Mouse (Mus musculus): ENCODE data around the gene Eps15l1.
A peak's percentile ranks its signal among the peaks of the same experiment; 100 is the strongest.

Gene Eps15l1

GRCm38 (mm10) chr8:72409443-72409842 lies 11.8 kb downstream of the Eps15l1 start:
- DNase-seq, result no peak

DNA sequence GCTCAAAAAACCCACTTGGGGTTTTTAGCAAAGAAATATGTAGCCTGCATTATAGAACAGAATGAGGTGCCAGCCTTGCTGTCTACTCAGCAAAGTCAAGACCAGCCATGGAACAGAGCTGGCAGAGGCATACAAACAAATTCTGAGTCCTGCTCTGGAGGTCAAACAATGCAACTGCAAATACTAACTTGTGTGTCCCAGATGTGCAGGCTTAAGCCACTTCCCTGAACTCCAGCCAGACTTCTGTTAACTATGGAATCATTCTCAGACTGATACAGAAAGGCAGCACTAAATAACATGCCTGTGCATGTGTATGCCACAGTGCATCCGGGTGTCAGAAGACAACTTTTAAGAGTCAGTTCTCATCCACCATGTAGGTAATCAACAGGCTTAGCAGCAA lies 13.4 kb downstream of the Eps15l1 start:
- no peak for DNase-seq

DNA sequence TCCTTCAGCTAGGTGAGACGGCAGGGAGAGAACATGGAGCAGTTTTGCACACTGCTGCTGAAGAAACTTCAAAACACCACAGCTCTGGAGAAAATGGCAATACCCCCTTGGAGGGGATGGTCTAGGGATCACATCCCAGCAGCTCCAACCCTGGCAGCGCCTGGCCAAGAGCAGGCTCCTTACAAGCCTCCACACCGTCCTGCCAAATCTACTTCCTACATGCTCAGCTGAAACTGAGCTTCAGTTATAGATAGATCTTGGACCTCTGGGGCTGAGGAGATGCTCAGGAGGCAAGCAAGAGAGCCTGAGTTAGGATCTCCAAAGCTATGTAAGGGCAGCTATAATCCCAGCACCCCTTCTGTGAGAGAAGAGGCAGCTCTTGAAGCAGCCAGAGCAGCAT lies 18.3 kb downstream of the Eps15l1 start:
- no peak for DNase-seq

DNA sequence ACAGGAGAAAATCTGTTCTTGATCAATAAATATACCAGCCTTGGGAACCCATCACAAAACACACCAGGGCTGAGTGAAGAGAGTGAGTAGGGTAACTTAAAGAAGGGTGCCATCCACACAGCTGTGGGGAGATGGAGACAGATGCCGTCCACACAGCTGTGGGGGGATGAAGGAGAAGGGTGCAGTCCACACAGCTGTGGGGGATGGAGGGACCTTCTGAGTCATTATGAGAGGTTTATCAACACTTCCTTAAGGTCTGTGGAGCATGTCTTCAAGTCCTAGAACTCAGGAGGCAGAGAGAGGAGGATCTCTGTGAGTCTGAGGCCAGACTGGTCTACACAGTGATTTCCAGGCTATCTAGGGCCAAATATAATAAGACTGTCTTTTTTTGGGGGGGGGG lies 19.9 kb downstream of the Eps15l1 start:
- DNase-seq, result no peak

- DNase-seq, result no peak
Observed at GRCm38 (mm10) chr8:72385737-72386136, 35.5 kb downstream of the Eps15l1 start.

- DNase-seq, result no peak
Observed at GRCm38 (mm10) chr8:72382395-72382794, 38.9 kb downstream of the Eps15l1 start.

DNA sequence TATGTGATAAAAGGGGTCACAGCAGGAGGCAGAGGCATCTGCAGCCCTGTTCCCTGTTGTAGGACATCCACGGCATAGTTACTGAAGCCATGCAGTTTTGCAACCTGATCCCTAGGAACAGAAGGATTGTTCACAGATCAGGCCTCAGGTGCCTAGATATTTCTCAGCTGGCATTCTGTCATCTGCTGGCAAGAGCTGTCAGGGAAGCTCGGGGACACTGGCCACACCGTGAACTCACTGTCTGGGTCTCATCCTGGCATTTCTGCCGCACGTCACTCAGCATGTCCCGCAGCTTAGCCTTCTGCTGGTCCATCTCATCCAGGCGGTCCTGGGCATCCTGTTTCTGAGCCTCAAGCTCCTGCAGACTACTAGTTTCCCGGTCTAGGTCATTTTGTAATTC lies 40.6 kb downstream of the Eps15l1 start:
- DNase-seq, result no peak

DNA sequence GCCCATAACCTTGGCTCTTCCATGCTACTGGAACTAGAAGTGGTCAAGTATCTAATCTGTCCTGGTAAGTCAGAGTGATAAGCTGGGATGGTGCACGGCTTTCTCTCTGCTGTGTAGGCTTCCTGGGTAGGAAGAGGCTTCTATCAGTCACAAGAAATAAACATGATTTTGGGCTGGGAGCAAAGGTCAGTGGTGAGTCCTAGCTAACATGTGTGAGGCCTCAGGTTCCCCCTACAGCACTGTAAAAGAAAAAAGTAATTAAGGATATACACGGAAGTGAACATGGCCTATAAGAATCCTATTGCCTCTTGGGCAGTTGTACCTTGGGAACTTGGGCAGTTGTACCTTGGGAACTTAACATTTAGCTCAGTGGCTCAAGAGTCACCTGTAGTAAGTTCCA lies 44.4 kb downstream of the Eps15l1 start:
- DNase-seq, result no peak

GRCm38 (mm10) chr8:72376309-72376708 lies 45.0 kb downstream of the Eps15l1 start:
- no peak for DNase-seq

DNA sequence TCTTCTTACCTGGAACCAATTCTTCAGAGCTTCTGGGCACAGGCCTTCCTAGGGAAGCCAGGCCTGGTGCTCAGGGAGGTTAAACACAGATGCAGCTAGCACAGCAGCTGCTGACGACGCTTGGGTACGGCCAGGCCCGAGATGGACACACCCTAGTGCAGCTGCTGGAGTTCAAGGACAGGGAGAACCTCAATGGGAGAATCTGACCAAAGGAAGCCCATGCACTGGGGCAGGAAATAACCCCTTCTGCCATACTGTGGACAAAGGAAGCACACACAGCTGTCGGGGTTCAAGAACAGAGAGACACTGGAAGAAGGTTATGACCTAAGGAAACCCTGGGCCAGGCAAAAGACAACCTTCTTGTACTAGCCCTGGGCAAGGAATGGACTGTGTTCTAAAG lies 46.1 kb downstream of the Eps15l1 start:
- no peak for DNase-seq

DNA sequence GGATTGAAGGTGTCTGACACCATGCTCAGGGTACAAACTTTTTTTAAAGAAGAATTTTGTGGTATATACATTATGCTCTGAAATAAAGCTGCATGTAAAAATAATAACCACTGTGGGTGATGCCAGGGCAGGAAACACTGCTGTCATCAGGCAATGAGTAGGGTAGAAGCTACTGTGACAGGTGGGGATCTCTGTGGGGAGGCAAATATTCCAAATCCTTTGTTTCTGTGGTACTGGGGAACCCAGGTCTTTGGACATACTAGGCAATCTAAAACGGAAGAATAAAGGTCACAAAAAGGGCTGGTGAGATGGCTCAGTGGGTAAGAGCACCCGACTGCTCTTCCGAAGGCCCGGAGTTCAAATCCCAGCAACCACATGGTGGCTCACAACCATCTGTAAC lies 48.9 kb downstream of the Eps15l1 start:
- DNase-seq, result no peak

DNA sequence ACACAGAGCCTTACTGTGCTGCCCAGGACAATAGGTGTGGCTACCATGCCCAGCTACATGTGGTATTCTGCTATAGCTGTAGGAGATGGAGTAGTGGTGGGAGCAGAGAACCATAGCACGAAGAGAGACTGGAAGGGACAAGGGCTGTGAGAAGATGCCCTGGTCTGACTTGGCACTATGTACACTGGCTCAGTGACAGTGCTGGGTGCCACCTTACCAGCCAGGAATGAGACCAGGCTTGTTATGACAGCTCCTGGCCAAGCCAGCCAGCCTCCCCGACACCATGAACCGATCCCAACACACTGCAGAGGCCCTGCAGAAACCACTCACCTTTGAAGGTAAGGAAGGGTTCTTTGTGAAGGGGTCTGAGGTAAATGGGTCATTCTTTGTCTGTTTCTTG lies 49.9 kb downstream of the Eps15l1 start:
- no peak for DNase-seq

DNA sequence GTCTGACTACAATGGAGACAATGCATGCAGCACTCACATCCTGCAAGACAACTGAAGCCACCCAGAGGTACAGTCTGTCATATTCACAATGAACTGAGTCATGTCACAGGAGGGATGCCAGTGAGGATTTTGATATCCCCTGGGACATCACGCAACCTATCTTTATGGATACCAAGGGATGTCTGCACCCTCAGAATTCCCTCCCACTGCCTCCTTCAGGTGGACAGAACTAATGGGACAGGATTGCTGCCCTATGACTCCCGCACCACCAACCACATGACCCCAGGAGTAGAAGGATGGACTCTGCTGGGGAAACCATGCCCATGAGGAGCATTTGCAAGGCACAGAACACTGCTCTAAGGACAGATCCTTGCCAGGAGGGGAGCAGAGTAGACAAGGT lies 54.8 kb downstream of the Eps15l1 start:
- no peak for DNase-seq

DNA sequence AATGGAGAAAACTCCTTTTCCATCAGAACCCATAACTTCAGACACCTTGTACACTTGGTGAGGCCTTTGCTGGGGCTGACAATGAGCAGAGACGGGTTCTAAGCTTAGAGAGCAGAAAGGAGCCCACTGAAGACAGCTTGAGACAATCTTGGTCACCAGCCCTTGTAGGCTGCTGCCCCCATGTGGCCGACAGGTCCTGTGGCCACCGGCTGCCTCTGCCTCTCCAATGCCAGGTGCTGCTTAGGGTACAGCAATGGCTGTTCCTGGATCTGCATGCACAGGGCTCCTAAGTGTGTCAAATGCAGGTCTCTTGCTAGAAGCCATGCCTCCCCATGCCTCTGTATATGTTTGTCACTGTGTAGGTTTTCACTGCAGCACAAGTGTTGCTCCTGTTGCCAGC lies 55.4 kb downstream of the Eps15l1 start:
- DNase-seq, result peak; percentile 71

GRCm38 (mm10) chr8:72365016-72365415 lies 56.2 kb downstream of the Eps15l1 start:
- no peak for DNase-seq

DNA sequence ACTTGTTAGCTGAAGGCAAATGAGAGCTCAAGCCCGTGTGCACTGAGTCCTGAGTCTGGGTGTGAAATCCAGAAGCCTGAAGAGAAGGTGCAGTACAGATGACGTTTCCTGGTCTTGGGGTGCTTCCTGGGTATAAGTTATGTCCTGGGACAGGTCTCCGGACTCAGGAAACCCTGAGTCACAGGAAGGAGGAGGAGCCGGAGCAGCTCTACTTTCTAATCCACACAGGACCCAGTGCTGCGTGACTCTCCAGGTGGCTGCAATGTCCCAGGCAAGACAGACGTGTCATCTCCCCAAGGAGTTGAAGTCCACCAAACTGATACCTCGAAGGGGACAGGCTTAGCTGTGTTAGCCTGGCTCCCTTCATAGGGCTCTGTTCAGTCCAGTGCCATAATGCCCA lies 57.8 kb downstream of the Eps15l1 start:
- DNase-seq, result no peak

DNA sequence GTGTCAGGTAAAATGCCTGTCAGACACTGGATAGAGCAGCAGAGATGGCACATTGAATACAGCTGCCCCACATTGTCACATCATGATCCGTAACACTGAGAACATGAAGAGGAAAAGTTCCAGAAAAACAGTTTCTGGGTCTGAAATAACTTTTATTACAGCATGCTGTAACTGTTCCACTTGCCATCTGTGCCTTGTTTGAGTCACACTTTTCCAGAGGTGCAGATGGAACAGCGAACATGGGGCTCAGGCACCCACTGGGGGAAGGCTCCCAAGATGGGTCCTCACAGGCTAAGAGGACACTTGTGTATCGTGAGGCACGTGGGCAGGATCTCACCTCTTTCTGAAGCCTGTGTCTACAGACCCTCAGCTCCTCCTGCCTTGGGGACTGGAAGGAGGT lies 58.5 kb downstream of the Eps15l1 start:
- DNase-seq, result peak; percentile 45

- no peak for DNase-seq
Observed at GRCm38 (mm10) chr8:72360162-72360561, 61.1 kb downstream of the Eps15l1 start.

GRCm38 (mm10) chr8:72356593-72356992 lies 64.7 kb downstream of the Eps15l1 start:
- DNase-seq, result no peak

DNA sequence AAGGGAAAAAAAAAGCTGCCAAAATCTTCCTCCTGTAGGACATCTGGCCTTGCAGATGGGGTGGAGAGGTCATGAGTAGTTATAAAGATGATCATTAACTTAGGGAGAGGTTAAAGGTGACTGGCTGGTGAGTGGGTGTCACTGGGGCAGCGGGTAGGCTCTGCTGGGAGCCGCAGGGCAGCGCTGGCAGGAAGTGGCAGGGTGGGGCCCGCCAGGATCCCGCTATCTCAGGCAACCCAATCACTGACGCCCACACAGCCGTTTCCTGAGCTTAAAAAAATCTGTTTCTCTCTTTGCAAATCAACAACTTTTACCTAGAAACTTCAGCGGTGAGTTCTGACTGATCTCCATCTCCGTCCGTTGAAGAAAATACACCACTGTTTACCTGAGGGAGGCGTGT lies 67.0 kb downstream of the Eps15l1 start:
- DNase-seq, result no peak

DNA sequence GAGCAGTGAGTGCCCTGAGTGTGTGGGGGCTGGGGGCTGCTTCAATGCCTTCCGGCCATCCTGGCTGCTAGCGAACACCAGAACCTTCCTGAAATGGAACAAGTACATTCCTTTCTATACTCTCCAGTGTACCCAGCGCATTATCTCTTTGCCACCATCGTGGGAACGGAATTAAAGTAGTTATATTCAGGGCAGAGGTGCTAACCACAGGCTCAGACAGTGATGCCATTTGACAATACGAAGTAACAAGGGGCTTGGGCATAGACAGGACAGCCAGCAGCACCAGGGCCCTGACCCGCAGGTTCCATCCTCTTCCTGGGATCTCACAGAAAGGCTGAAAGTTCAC lies 67.6 kb downstream of the Eps15l1 start:
- DNase-seq, result no peak

DNA sequence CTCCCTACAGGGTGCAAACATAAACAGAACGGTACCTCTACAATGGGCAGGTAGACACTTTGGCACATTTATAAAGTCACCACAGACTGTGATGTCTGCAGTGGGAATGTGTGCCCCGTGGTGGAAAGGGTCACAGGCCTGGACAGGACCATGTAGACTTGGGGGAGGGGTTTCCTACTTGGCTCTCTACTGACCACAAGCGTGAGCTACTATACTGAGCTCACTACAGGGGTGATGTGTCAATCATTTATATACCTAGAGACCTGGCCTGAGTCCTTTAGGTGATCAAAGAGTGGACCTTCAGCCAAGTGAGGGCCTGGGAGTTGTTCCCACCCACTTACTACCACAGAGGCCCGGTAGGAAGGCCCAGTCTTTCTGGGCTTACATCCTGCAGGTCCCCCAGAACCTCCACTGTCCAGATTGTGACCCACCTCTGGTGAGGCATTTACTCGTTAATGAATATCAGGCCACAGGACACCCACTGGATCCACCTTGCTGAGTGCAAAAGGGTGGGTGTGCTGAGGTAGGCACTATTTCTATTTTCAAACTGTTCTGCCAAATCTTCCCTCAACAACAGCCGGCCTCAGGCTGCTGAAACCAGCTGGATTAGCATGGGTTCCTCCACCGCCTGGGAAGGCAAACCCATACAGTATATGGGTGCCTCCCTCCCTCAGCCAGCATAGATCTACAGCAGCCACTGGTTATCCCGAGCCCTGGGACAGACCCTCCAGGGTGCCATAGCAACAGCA lies 68.1 kb downstream of the Eps15l1 start:
- no peak for DNase-seq

GRCm38 (mm10) chr8:72351405-72352005 lies 69.8 kb downstream of the Eps15l1 start:
- no peak for DNase-seq

DNA sequence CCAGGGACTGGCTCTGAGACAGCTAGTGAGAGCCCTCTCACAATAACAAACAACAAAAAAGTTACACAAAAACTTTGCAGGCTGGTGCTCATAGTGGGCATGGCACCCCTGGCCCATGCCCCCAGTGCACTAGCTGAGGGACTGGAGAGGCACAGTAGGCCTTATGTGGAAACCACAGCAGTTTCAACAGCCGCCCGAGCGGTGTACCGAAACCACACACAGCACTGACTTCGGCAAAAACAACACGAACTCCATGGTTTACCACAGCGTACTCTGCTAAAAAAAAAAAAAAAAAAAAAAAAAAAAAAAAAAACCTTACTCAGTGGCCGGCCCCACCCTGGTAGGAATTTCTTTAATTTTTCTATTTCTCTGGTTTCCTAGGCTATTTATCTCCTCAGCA lies 70.5 kb downstream of the Eps15l1 start:
- no peak for DNase-seq

GRCm38 (mm10) chr8:72349838-72350237 lies 71.4 kb downstream of the Eps15l1 start:
- DNase-seq, result no peak

All from layer of hippocampus, adult 9-11 months (tissue).